Mouse (Mus musculus) heart, embryonic 16.5 days (tissue): ENCODE results near the gene Ppp3cb. TPM values are rescaled to one million over a fixed set of nuclear protein-coding genes. Genes with fewer than 3 reads are reported as not detected.
"Not testable (repeated sequence)": the region's sequence is repeated elsewhere in the genome, so short reads cannot be mapped to it uniquely, and the experiment has no call there.

Experiments used
- ATAC-seq: fragments of 200-750 bp; cut with Nextera tagmentation; replicated peaks from 2 replicates; pipeline ENCODE4 v1.8.0; 2017; ENCODE audit warnings: moderate number of reproducible peaks; ENCODE audit not compliant: insufficient read depth, low FRiP score; ENCODE audit errors: extremely low read depth
- H3K27ac ChIP-seq: fragments of 300-500 bp; sonication (generic); 2 replicates; pipeline ENCODE4 v1.5.1; 2014; ENCODE audit warnings: mild to moderate bottlenecking, low read length, control low read depth, moderate library complexity
- H3K27me3 ChIP-seq: fragments of 300-500 bp; sonication (generic); 2 replicates; pipeline ENCODE4 v1.6.1; 2014; ENCODE audit warnings: low read length, mixed read lengths; ENCODE audit not compliant: control insufficient read depth, insufficient read depth
- H3K36me3 ChIP-seq: fragments of 300-500 bp; sonication (generic); 2 replicates; pipeline ENCODE4 v1.6.1; 2014; ENCODE audit not compliant: control insufficient read depth, insufficient read depth
- H3K4me1 ChIP-seq: fragments of 300-500 bp; sonication (generic); 2 replicates; pipeline ENCODE4 v1.6.1; 2014; ENCODE audit warnings: low read length, mixed read lengths; ENCODE audit not compliant: control insufficient read depth, insufficient read depth
- H3K4me2 ChIP-seq: fragments of 300-500 bp; sonication (generic); 2 replicates; pipeline ENCODE4 v1.6.1; 2014; ENCODE audit warnings: low read depth, mild to moderate bottlenecking, control low read depth, low read length
- H3K4me3 ChIP-seq: fragments of 300-500 bp; sonication (generic); 2 replicates; pipeline ENCODE4 v1.5.1; 2014; ENCODE audit warnings: mild to moderate bottlenecking, control low read depth, low read length
- H3K9ac ChIP-seq: fragments of 300-500 bp; sonication (generic); 2 replicates; pipeline ENCODE4 v1.6.1; 2014; ENCODE audit warnings: low read length, control low read depth
- H3K9me3 ChIP-seq: fragments of 300-500 bp; sonication (generic); replicated peaks from 2 replicates; pipeline ENCODE4 v1.6.1; 2016; ENCODE audit warnings: low read length; ENCODE audit not compliant: control insufficient read depth
- WGBS: fragments of 180-500 bp; shearing (Covaris S2); extraction: QIAGEN DNeasy Blood & Tissue Kit; methylation state at CpG from one replicate; pipeline ENCODE4 v1.1.7; 2014; 5-methylcytosine and 5-hydroxymethylcytosine counted together
- polyA plus RNA-seq: library from polyadenylated mRNA; unstranded; fragments of >200 nt; fragmentation: Nextera tagmentation; extraction: Ambion mirVana; gene quantifications from 2 replicates; pipeline ENCODE4 v1.2.1, GENCODE M21; 2015

Ppp3cb gene
- 28.4 and 32.0 TPM in 2 replicates for polyA plus RNA-seq

DNA sequence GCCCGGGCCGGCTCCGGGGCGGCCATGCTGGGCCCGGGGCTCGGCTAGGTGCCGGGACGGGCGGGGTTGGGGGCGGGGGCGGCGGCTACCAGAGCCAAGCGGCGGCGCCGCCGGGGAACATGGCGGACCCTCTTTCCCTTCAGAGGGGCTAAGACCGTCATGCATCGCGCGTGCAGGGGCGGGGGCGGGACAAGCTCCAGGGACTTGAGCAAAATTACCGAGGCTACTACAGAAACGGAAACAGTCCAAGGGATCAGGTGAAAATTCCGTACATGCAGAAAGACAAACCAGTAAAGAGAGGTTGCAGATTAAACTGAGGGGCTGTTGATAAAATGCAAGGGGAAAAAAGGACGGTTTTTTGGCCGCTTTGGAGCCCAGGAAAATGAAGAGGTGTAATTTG lies at the start of gene Ppp3cb:
Gene Ppp3cb, minus strand, starts transcription at position 159 of the 400 bp plus-strand sequence.
- Histone ChIP-seq H3K27ac (peak within 1 kb of the TSS; percentile 97), H3K4me1 (peaks cover 13% of the 10 kb centered on the region), H3K4me3 (peak within 1 kb of the TSS; percentile 70), H3K4me2 (peak within 1 kb of the TSS; percentile 71), H3K36me3 (peaks cover 9% of the 10 kb centered on the region), H3K9ac (peak within 1 kb of the TSS; percentile 83), H3K9me3 (no peaks in the 10 kb centered on the region), H3K27me3 (no peaks in the 10 kb centered on the region)
- peak; percentile 91 for ATAC-seq
- 2% methylated on average over 24 of the region's 29 CpGs for WGBS

DNA sequence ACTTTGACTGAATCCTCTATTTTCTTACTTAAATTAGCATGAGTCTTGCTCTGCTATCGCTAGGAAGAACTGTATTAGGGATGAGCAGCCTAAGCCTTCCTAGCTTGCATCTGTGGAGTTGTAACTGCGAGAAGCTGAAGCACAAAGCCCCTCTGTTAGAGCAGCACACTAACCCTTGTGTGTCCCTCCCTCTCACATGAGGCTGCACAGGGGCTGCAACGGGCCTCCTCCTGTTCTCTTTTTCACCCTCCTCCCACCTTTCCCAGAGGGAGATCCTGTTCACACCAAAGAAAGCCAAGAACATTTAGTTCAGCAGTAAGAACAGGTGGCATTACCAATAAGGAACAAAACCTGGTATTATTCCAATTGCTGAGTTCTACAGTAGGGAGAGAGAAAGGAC lies 49.4 kb upstream of the Ppp3cb start:
- Histone ChIP-seq H3K4me1 (peaks cover 26% of the 10 kb centered on the region), H3K27ac (no peak overlapping the region), H3K4me2 (no peak overlapping the region), H3K9ac (no peak overlapping the region), H3K4me3 (no peak overlapping the region), H3K9me3 (no peaks in the 10 kb centered on the region), H3K27me3 (no peaks in the 10 kb centered on the region), H3K36me3 (no peaks in the 10 kb centered on the region)
- ATAC-seq = no peak
- WGBS = 45% methylated on average over 3 of the region's 3 CpGs

DNA sequence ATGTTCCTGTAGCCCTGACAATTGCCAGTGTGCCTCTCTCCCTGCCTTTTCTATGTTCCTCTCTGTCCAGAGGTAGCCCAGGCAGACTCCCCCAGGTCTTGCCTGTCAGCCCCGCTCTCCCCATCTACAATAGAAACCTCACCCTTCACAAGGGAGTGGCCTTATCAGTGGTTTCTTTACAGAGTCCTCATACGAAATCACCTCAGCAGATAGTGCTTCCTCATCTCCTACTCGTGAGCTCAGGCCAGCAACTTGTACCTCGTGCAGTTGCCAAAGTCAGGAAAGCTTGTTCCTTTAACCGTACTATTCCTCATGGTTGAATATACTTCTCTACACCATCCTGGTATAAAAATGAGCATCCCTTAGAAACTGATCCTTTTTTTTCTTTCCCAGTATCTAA lies 41.1 kb upstream of the Ppp3cb start:
- H3K4me1 ChIP-seq = no peaks in the 10 kb centered on the region
- peaks cover 2% of the 10 kb centered on the region; the same call in 1 of the 2 replicates for H3K36me3 ChIP-seq
- WGBS = 58% methylated on average over 5 of the region's 5 CpGs
- no peaks in the 10 kb centered on the region for H3K27me3 ChIP-seq
- no peak overlapping the region for H3K27ac ChIP-seq
- ATAC-seq = no peak
- no peak overlapping the region for H3K4me2 ChIP-seq
- H3K9me3 ChIP-seq = no peaks in the 10 kb centered on the region
- H3K4me3 ChIP-seq = no peak overlapping the region
- no peak overlapping the region for H3K9ac ChIP-seq

DNA sequence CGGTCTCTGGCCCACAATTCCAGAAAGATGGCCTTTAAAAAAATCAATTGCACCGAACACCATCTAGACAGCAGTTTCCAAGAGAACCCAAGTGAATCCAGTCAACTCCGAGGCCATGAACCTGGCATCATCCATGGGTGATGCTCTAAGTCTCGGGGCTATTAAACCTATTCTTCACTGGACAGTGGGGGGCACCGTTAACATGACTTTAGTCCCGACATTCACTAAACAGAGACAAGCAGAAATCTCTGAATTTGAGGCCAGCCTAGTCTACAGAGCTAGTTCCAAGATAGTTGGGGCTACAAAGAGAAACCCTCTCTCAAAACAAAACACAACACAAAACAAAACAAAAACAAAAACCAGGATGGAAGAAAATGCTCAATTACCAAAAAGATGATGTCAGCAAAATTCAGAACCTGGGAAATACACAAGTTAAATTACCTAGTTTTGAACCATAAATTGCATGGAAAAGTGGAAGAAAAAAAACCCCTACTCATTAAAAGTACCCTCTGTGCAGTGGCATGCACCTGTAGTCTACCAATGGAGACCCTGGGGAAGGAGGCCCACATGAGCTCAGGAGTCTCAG lies 32.5 kb upstream of the Ppp3cb start:
- Histone ChIP-seq H3K9me3 (no peaks in the 10 kb centered on the region), H3K9ac (no peak overlapping the region), H3K4me2 (no peak overlapping the region), H3K4me1 (0 out of 2 replicates have a peak, but pooled peaks cover 2% of the 10 kb centered on the region), H3K36me3 (peaks cover 6% of the 10 kb centered on the region; the same call in 1 of the 2 replicates), H3K27ac (no peak overlapping the region), H3K4me3 (no peak overlapping the region), H3K27me3 (no peaks in the 10 kb centered on the region)
- no peak for ATAC-seq
- WGBS = 73% methylated on average over 6 of the region's 6 CpGs

DNA sequence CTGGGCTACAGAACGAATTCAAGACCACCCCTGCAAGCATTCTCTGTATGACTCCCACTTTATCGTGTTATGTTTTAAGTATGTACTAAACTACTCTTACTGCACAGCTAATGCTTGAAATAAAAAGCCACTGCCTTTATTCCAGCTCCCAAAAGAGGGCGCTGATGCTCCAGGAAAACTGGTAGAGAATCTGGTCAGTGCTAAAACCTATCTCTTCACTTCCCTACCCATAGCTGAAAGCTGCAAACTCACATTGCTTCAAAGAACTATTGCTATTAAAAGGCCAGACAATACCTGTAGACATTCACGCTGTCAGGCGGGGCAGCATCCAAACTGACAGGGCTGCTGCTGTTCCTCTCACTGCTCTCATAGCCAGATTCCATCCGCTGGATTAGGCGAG lies 29.8 kb upstream of the Ppp3cb start:
- no peak overlapping the region for H3K4me3 ChIP-seq
- WGBS = 41% methylated on average over 7 of the region's 7 CpGs
- peaks cover 8% of the 10 kb centered on the region for H3K36me3 ChIP-seq
- ATAC-seq = peak; percentile 70
- H3K27me3 ChIP-seq = no peaks in the 10 kb centered on the region
- H3K9me3 ChIP-seq = no peaks in the 10 kb centered on the region
- no peak overlapping the region for H3K9ac ChIP-seq
- no peak overlapping the region for H3K4me2 ChIP-seq
- 0 out of 2 replicates have a peak, but pooled peaks cover 2% of the 10 kb centered on the region for H3K4me1 ChIP-seq
- H3K27ac ChIP-seq = peak overlapping the region; percentile 74

DNA sequence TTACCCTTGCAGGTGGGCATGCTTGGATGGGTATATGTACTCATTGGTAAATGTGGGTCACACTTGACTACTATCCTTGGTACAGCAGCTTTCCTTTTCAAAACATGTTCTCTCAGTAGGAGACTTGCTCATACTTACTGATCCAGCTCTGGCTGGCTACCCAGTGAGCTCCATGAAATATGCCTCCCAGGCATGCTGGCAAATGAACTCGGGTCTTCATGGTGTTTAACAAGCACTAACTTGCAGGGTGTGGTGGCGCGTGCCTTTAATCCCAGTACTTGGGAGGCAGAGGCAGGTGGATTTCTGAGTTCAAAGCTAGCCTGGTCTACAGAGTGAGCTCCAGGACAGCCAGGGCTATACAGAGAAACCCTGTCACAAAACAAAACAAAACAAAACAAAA lies 26.8 kb upstream of the Ppp3cb start:
- H3K4me3 ChIP-seq, ATAC-seq, H3K4me1 ChIP-seq, H3K27ac ChIP-seq, H3K27me3 ChIP-seq, H3K9me3 ChIP-seq, H3K4me2 ChIP-seq, H3K9ac ChIP-seq: not testable (repeated sequence)
- peaks cover 11% of the 10 kb centered on the region for H3K36me3 ChIP-seq
- WGBS = 85% methylated on average over 3 of the region's 3 CpGs

DNA sequence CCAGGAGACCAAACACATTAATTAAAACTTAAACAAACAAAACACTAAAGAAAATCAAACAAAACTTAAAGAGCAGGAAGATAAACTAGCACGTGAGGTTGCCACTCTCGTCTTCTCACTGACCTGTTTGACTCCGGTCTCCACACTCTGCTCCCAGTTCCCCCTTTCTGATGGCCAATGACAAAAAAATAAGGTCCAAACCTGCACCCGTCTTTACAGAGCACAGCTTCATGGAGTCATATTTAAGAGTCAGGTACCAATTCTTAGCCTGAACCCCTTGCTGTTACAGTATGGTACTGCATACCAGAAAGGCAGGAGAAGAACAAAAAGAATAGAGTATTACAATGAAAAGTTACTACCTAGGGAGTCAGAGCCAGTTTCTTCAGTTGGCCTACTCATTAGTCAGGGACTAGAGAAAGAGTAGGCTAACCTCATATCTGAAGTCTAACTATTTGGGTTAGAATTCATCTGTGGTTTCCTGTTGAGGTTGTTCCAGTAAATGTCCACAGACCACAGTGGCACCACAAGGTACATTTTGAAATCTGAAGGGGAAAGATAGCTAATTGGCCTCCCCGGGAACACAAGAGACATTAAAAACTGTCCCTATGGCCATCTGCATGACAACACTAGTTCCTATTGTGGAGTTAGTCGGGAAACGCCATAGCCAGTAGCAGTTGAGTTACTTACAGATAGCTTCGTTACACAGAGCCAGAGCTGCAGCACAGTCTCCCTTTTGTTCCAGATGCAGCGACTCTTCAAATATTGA lies 19.1 kb upstream of the Ppp3cb start:
- ATAC-seq = no peak

DNA sequence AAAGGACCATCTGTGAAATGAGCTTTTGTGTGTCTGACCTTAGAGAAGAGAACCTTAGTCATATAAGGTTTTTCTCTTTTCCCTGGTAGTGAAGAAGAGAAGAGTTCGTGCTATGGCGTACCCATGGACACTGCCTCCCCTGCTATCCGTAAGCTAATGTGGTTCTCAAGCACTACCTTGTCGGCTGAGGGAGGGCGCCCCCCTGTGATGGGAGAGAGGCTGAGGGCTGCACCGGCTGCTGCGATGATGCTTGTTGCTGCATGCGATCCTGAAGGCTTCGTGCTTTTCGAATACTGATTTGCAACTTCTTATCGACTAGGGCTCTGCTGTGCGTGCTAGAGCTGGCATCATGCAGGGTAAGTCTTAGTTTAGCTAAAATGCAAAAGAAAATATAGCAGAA lies 18.3 kb upstream of the Ppp3cb start:
- no peaks in the 10 kb centered on the region for H3K9me3 ChIP-seq
- no peaks in the 10 kb centered on the region for H3K4me1 ChIP-seq
- no peak overlapping the region for H3K4me3 ChIP-seq
- 76% methylated on average over 12 of the region's 12 CpGs for WGBS
- H3K4me2 ChIP-seq = no peak overlapping the region
- no peak overlapping the region for H3K9ac ChIP-seq
- no peaks in the 10 kb centered on the region for H3K27me3 ChIP-seq
- no peak overlapping the region for H3K27ac ChIP-seq
- ATAC-seq = no peak
- H3K36me3 ChIP-seq = peaks cover 19% of the 10 kb centered on the region

More for the DNA sequence above, 19.1 kb upstream of the Ppp3cb start:
- H3K9ac ChIP-seq = no peak overlapping the region
- WGBS = 69% methylated on average over 9 of the region's 9 CpGs
- H3K9me3 ChIP-seq = no peaks in the 10 kb centered on the region
- peaks cover 21% of the 10 kb centered on the region for H3K36me3 ChIP-seq
- no peak overlapping the region for H3K4me2 ChIP-seq
- H3K27ac ChIP-seq = no peak overlapping the region
- no peak overlapping the region for H3K4me3 ChIP-seq
- no peaks in the 10 kb centered on the region for H3K4me1 ChIP-seq
- H3K27me3 ChIP-seq = no peaks in the 10 kb centered on the region

DNA sequence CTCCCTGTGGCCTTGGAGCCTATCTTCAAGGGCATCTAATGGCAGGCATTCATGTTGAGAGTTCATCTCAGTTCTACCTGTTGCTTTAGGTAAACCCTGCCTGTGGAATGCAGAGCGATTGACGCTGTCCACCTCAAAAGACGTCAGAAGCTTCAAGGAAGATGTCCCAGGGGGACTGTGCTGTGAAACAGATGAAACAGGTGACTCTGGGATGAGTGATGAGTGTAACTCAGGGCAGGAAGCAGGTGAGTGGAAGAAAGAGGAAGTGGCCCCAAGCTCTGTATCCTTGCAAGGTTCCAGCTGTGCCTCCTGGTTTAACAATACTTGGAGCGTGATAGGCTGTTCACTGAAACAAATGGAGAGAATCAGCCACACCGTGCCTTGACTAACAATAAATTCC lies 15.5 kb upstream of the Ppp3cb start:
- no peak for ATAC-seq
- H3K9me3 ChIP-seq = peaks cover 4% of the 10 kb centered on the region
- peaks cover 28% of the 10 kb centered on the region for H3K36me3 ChIP-seq

More for the DNA sequence above, 15.5 kb upstream of the Ppp3cb start:
- Histone ChIP-seq H3K27ac (no peak overlapping the region), H3K4me3 (no peak overlapping the region), H3K27me3 (no peaks in the 10 kb centered on the region), H3K4me2 (no peak overlapping the region), H3K4me1 (no peaks in the 10 kb centered on the region), H3K9ac (no peak overlapping the region)
- WGBS = 82% methylated on average over 5 of the region's 5 CpGs
